In genomic region chr9:24063251-24063650, GRCm38 (mm10) we compare ENCODE assay signal across 33 mouse cellular contexts. TPM values are rescaled to one million over a fixed set of nuclear protein-coding genes. Genes with fewer than 3 reads are reported as not detected.
DNase-seq lines count a peak whose midpoint lies in the region; ATAC-seq and TF ChIP-seq lines count a peak whose summit lies in the region.
"Had no signal": no experiment of that assay in that cellular context is flagged by ENCODE, and none has a peak within 500 bp of the region (broad histone marks: within the 10 kb centered on the region; RNA-seq: fewer than 3 reads in every experiment).

No protein-coding gene starts in this region.

- no peak overlapping the region for H3K27ac ChIP-seq in hindbrain, postnatal 0 days
- no peak overlapping the region for H3K27ac ChIP-seq in hindbrain, embryonic 13.5 days
- no peak overlapping the region for H3K27ac ChIP-seq in midbrain, postnatal 0 days (ENCODE audit: low read depth, low read length)
- H3K27ac ChIP-seq in midbrain, embryonic 14.5 days (replicated peaks; ENCODE audit: low read depth, low read length): no peak overlapping the region
- H3K27ac ChIP-seq in heart, embryonic 12.5 days (ENCODE audit: poor library complexity, severe bottlenecking): no peak overlapping the region
- H3K27ac ChIP-seq: embryonic facial prominence, embryonic 15.5 days; heart, adult 2 months; heart, embryonic 10.5 days; hindbrain, embryonic 12.5 days had no signal

- H3K9me3 ChIP-seq in hindbrain, postnatal 0 days (ENCODE audit: low read length): no peaks in the 10 kb centered on the region
- no peaks in the 10 kb centered on the region for H3K9me3 ChIP-seq in hindbrain, embryonic 13.5 days
- H3K9me3 ChIP-seq in midbrain, postnatal 0 days (ENCODE audit: low read length): no peaks in the 10 kb centered on the region
- no peaks in the 10 kb centered on the region for H3K9me3 ChIP-seq in midbrain, embryonic 14.5 days (ENCODE audit: control insufficient read depth, low read length)
- H3K9me3 ChIP-seq in heart, embryonic 12.5 days (replicated peaks): no peaks in the 10 kb centered on the region
- H3K9me3 ChIP-seq: embryonic facial prominence, embryonic 15.5 days; heart, embryonic 10.5 days; hindbrain, embryonic 12.5 days had no signal

- DNase-seq in cerebellum, postnatal 10 days: peak; percentile 8 to 21
- DNase-seq in cerebellum, adult 11 months: no peak
- DNase-seq in hindbrain, postnatal 0 days (ENCODE audit: low spot score): peak; percentile 50
- peak; percentile 44 for DNase-seq in midbrain, postnatal 0 days (ENCODE audit: low spot score)
- no peak for DNase-seq in midbrain, embryonic 14.5 days
- DNase-seq in retina, postnatal 1 day: peak; percentile 61
- DNase-seq: adrenal gland, adult 2 months; adrenal gland, postnatal 14 days; cerebellum, adult 2 months; cerebellum, adult 9-11 months; cerebellum, postnatal 36 days; embryo, embryonic 11 days; gastrocnemius, postnatal 10 days; gastrocnemius, postnatal 36 days; heart, adult 2 months had no signal

- H3K27me3 ChIP-seq in hindbrain, postnatal 0 days (ENCODE audit: insufficient read depth, low read length): no peaks in the 10 kb centered on the region
- H3K27me3 ChIP-seq in hindbrain, embryonic 13.5 days: no peaks in the 10 kb centered on the region
- H3K27me3 ChIP-seq in midbrain, postnatal 0 days (ENCODE audit: insufficient read depth, low read length): no peaks in the 10 kb centered on the region
- H3K27me3 ChIP-seq in midbrain, embryonic 14.5 days (ENCODE audit: control insufficient read depth, insufficient read depth, low read length): no peaks in the 10 kb centered on the region
- no peaks in the 10 kb centered on the region for H3K27me3 ChIP-seq in heart, embryonic 12.5 days (replicated peaks)
- H3K27me3 ChIP-seq: embryonic facial prominence, embryonic 15.5 days; hindbrain, embryonic 12.5 days had no signal

- TF ChIP-seq CTCF in hindbrain, postnatal 0 days (IDR thresholded peaks at IDR 0.05; ENCODE audit: low read depth): no peak
- no peak for TF ChIP-seq CTCF in midbrain, postnatal 0 days (IDR thresholded peaks at IDR 0.05)

- no peaks in the 10 kb centered on the region for H3K36me3 ChIP-seq in hindbrain, postnatal 0 days (ENCODE audit: insufficient read depth, low read length)
- H3K36me3 ChIP-seq in hindbrain, embryonic 13.5 days: no peaks in the 10 kb centered on the region
- H3K36me3 ChIP-seq in midbrain, postnatal 0 days (ENCODE audit: insufficient read depth, low read length): no peaks in the 10 kb centered on the region
- H3K36me3 ChIP-seq in midbrain, embryonic 14.5 days (ENCODE audit: control insufficient read depth, insufficient read depth, low read length): no peaks in the 10 kb centered on the region
- no peaks in the 10 kb centered on the region for H3K36me3 ChIP-seq in heart, embryonic 12.5 days
- H3K36me3 ChIP-seq: embryonic facial prominence, embryonic 15.5 days; heart, embryonic 10.5 days; hindbrain, embryonic 12.5 days had no signal

- no peak overlapping the region for H3K9ac ChIP-seq in hindbrain, postnatal 0 days (replicated peaks; ENCODE audit: low read length)
- H3K9ac ChIP-seq in hindbrain, embryonic 13.5 days: no peak overlapping the region
- no peak overlapping the region for H3K9ac ChIP-seq in midbrain, postnatal 0 days (replicated peaks; ENCODE audit: low read length, poor library complexity, severe bottlenecking)
- no peak overlapping the region for H3K9ac ChIP-seq in midbrain, embryonic 14.5 days (replicated peaks; ENCODE audit: low read length)
- no peak overlapping the region for H3K9ac ChIP-seq in heart, embryonic 12.5 days
- H3K9ac ChIP-seq: embryonic facial prominence, embryonic 15.5 days; hindbrain, embryonic 12.5 days had no signal

- no peak for ATAC-seq in hindbrain, postnatal 0 days
- ATAC-seq in hindbrain, embryonic 13.5 days (ENCODE audit: low FRiP score): no peak
- ATAC-seq in midbrain, postnatal 0 days (ENCODE audit: low FRiP score): no peak
- ATAC-seq in midbrain, embryonic 14.5 days (ENCODE audit: low FRiP score, low TSS enrichment): no peak
- no peak for ATAC-seq in heart, embryonic 12.5 days (ENCODE audit: insufficient number of reproducible peaks, low FRiP score)
- ATAC-seq: forebrain, embryonic 16.5 days; hindbrain, embryonic 16.5 days; inflammation-experienced regulatory T-cells, adult 6 months; intestine, embryonic 16.5 days had no signal

- no peak overlapping the region for H3K4me3 ChIP-seq in hindbrain, postnatal 0 days (ENCODE audit: low read length)
- H3K4me3 ChIP-seq in hindbrain, embryonic 13.5 days: no peak overlapping the region
- H3K4me3 ChIP-seq in midbrain, postnatal 0 days (ENCODE audit: low read depth, low read length): no peak overlapping the region
- no peak overlapping the region for H3K4me3 ChIP-seq in midbrain, embryonic 14.5 days (replicated peaks; ENCODE audit: low read depth, low read length)
- no peak overlapping the region for H3K4me3 ChIP-seq in heart, embryonic 12.5 days
- H3K4me3 ChIP-seq: embryonic facial prominence, embryonic 15.5 days; heart, adult 2 months; heart, embryonic 10.5 days; hindbrain, embryonic 12.5 days had no signal

- H3K4me2 ChIP-seq in hindbrain, postnatal 0 days (ENCODE audit: low read depth, low read length): no peak overlapping the region
- H3K4me2 ChIP-seq in hindbrain, embryonic 13.5 days: no peak overlapping the region
- no peak overlapping the region for H3K4me2 ChIP-seq in midbrain, postnatal 0 days (ENCODE audit: low read depth, low read length, poor library complexity, severe bottlenecking)
- H3K4me2 ChIP-seq in midbrain, embryonic 14.5 days (ENCODE audit: low read length): no peak overlapping the region
- H3K4me2 ChIP-seq in heart, embryonic 12.5 days: no peak overlapping the region
- H3K4me2 ChIP-seq: embryonic facial prominence, embryonic 15.5 days; hindbrain, embryonic 12.5 days had no signal

- H3K4me1 ChIP-seq in hindbrain, postnatal 0 days (ENCODE audit: insufficient read depth, low read length): no peaks in the 10 kb centered on the region
- H3K4me1 ChIP-seq in hindbrain, embryonic 13.5 days (replicated peaks): no peaks in the 10 kb centered on the region
- H3K4me1 ChIP-seq in midbrain, postnatal 0 days (ENCODE audit: insufficient read depth, low read length): no peaks in the 10 kb centered on the region
- H3K4me1 ChIP-seq in midbrain, embryonic 14.5 days (ENCODE audit: control insufficient read depth, insufficient read depth, low read length): no peaks in the 10 kb centered on the region
- H3K4me1 ChIP-seq in heart, embryonic 12.5 days (replicated peaks): no peaks in the 10 kb centered on the region
- H3K4me1 ChIP-seq: embryonic facial prominence, embryonic 15.5 days; heart, embryonic 10.5 days; hindbrain, embryonic 12.5 days had no signal

RNA-seq across cellular contexts. Expression of gene Npsr1, which starts 34.5 kb away (rescaled TPM):
- total RNA-seq in hindbrain, postnatal 0 days (2014; rRNA removed): 0.43 and 1.2 TPM in 2 replicates
- polyA plus RNA-seq in hindbrain, postnatal 0 days (2015; fragmentation: Nextera tagmentation; extraction: Ambion mirVana): 0.68 and 0.84 TPM in 2 replicates
- polyA plus RNA-seq in hindbrain, embryonic 13.5 days (2015; fragmentation: Nextera tagmentation; extraction: Ambion mirVana): 0.16 TPM in 1 of 2 replicates, not detected in the other
- total RNA-seq in midbrain, postnatal 0 days (2014; rRNA removed): 0.94 and 1.4 TPM in 2 replicates
- 0.38 and 1.0 TPM in 2 replicates for polyA plus RNA-seq in midbrain, postnatal 0 days (2015; fragmentation: Nextera tagmentation; extraction: Ambion mirVana)
- polyA plus RNA-seq in midbrain, embryonic 14.5 days (2014; fragmentation: Nextera tagmentation; extraction: Ambion mirVana): 0.21 TPM in 1 of 2 replicates, not detected in the other
- polyA plus RNA-seq in heart, embryonic 12.5 days (2016; fragmentation: Nextera tagmentation; extraction: Ambion mirVana): not detected in 2 replicates
- total RNA-seq: adrenal gland, adult 2 months; adrenal gland, postnatal 14 days; ES-E14; gastrocnemius, adult 18-20 months; gastrocnemius, postnatal 10 days; gastrocnemius, postnatal 36 days; granulocyte monocyte progenitor cell, adult 5-6 weeks; heart, adult 2 months; heart, postnatal 25 days; hematopoietic stem cell, adult 5-6 weeks had no signal
- polyA plus RNA-seq: adrenal gland, adult 2 months; embryonic facial prominence, embryonic 11.5 days; embryonic facial prominence, embryonic 15.5 days; forebrain, embryonic 11.5 days; forebrain, embryonic 16.5 days; heart, adult 2 months; heart, embryonic 10.5 days; heart, embryonic 14.5 days; heart, postnatal 0 days; hindbrain, embryonic 12.5 days; inflammation-experienced regulatory T-cells, adult 6 months; intestine, embryonic 16.5 days had no signal

Comparison
In these comparisons a context has a peak if more than half of its experiments do, and no peak if none do; other contexts are left out.
1. DNase-seq: peak in cerebellum, postnatal 10 days (2 of 2), hindbrain, postnatal 0 days (single experiment), midbrain, postnatal 0 days (single experiment) and retina, postnatal 1 day (single experiment); none in cerebellum, adult 11 months (single experiment) and midbrain, embryonic 14.5 days (single experiment).